Mouse (Mus musculus) thymus, adult 2 months (tissue): ENCODE measurements around the gene Zfp689. TPM values are rescaled to one million over a fixed set of nuclear protein-coding genes. Genes with fewer than 3 reads are reported as not detected.
"Not testable (repeated sequence)": the region's sequence is repeated elsewhere in the genome, so short reads cannot be mapped to it uniquely, and the experiment has no call there.

Source experiments
- DNase-seq: peaks from one replicate; pipeline ENCODE4 v3.0.0; 2021
- H3K27ac ChIP-seq: fragments of 200-500 bp; 2 replicates; pipeline ENCODE4 v1.5.1; 2012; ENCODE audit warnings: low read length, control low read depth; ENCODE audit not compliant: control insufficient read depth, insufficient read depth
- H3K27me3 ChIP-seq: fragments of 200-500 bp; 2 replicates; pipeline ENCODE4 v1.6.1; 2012; ENCODE audit warnings: mild to moderate bottlenecking, low read length, moderate library complexity, mixed read lengths; ENCODE audit not compliant: control insufficient read depth, insufficient read depth
- H3K36me3 ChIP-seq: fragments of 200-500 bp; 2 replicates; pipeline ENCODE4 v1.6.1; 2012; ENCODE audit warnings: mild to moderate bottlenecking, low read length, moderate library complexity; ENCODE audit not compliant: control insufficient read depth, insufficient read depth
- H3K4me1 ChIP-seq: fragments of 200-500 bp; replicated peaks from 2 replicates; pipeline ENCODE4 v1.6.1; 2012; ENCODE audit warnings: low read length; ENCODE audit not compliant: control insufficient read depth, insufficient read depth
- H3K4me3 ChIP-seq: fragments of 200-500 bp; 2 replicates; pipeline ENCODE4 v1.5.1; 2012; ENCODE audit warnings: mild to moderate bottlenecking, low read length, control low read depth, moderate library complexity; ENCODE audit not compliant: control insufficient read depth, insufficient read depth
- CTCF ChIP-seq: fragments of 200-500 bp; IDR thresholded peaks from 2 replicates; pipeline ENCODE4 v1.5.1; 2012; ENCODE audit warnings: mild to moderate bottlenecking, control low read depth, low read length, moderate library complexity, borderline replicate concordance; ENCODE audit not compliant: control insufficient read depth, poor library complexity, insufficient read depth; ENCODE audit errors: extremely low read depth
- POLR2A ChIP-seq: fragments of 200-500 bp; IDR thresholded peaks from 2 replicates; pipeline ENCODE4 v1.6.1; 2012; ENCODE audit warnings: mild to moderate bottlenecking, low read length, control low read depth, moderate library complexity; ENCODE audit not compliant: control insufficient read depth, poor library complexity, insufficient read depth; ENCODE audit errors: extremely low read depth
- WGBS: fragments of 180-500 bp; shearing (Covaris S2); methylation state at CpG from one replicate; pipeline ENCODE4 v1.1.7; 2018; 5-methylcytosine and 5-hydroxymethylcytosine counted together
- polyA plus RNA-seq: library from polyadenylated mRNA; depleted of rRNA; stranded (reverse); fragments of >200 nt; gene quantifications from 2 replicates; pipeline ENCODE4 v1.2.3, GENCODE M21; 2012; rRNA removed

The Zfp689 gene
- polyA plus RNA-seq: 8.1 and 9.4 TPM in 2 replicates

GRCm38 (mm10) chr7:127448521-127449300 lies at the start of gene Zfp689:
TSS of gene Zfp689 (minus strand) at chr7:127449158.
- no peaks in the 10 kb centered on the region for H3K36me3 ChIP-seq
- H3K27ac ChIP-seq: peak within 1 kb of the TSS; percentile 44
- H3K4me1 ChIP-seq: peaks cover 2% of the 10 kb centered on the region; the same call in 1 of the 2 replicates
- peak within 1 kb of the TSS; percentile 94 for H3K4me3 ChIP-seq
- H3K27me3 ChIP-seq: no peaks in the 10 kb centered on the region
- TF ChIP-seq POLR2A: peak; percentile 60
- TF ChIP-seq CTCF: peak; percentile 48; the same call in 1 of the 2 replicates
- under 1% methylated on average over 54 of the region's 54 CpGs for WGBS
- DNase-seq: peak; percentile 94

DNA sequence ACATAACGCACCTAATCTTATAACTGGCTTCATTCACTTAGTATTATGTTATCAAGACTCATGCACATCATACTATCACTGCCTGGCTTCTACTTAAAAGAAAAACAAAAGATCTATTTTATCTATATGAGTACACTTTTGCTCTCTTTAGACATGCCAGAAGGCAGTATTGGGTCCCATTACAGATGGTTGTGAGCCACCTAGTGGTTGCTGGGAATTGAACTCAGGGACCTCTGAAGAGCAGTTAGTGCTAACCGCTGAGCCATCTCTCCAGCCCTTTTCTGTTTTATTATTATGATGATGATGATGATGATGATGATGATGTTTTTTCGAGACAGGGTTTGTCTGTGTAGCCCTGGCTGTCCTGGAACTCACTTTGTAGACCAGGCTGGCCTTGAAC lies 49.4 kb upstream of the Zfp689 start:
- Histone ChIP-seq H3K4me1 (no peaks in the 10 kb centered on the region), H3K27me3 (no peaks in the 10 kb centered on the region), H3K36me3 (no peaks in the 10 kb centered on the region), H3K4me3 (no peak overlapping the region), H3K27ac (no peak overlapping the region)
- TF ChIP-seq POLR2A (no peak), CTCF (no peak)
- WGBS: 52% methylated on average over 3 of the region's 3 CpGs
- DNase-seq: peak; percentile 64

DNA sequence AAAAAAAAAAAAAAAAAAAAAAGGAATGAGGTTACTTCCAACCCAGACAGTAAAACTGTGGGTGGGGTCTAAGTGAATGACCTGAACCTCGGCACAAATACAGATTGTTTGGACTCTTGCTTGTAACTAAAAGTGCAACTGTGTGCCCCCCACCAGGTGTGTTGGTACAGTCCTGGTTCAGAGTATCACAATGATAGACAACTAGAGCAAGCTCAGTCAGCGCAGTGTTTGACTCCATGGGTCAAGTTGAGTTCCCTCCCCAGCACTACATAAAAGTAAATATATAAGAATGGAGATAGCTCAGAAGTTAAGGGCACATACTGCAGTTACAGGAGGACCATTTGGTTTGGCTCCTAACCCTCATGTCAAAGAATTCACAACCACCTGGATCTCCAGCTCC lies 48.4 kb upstream of the Zfp689 start:
- Histone ChIP-seq H3K27ac (no peak overlapping the region), H3K4me3 (no peak overlapping the region), H3K4me1 (no peaks in the 10 kb centered on the region), H3K36me3 (no peaks in the 10 kb centered on the region), H3K27me3 (no peaks in the 10 kb centered on the region)
- TF ChIP-seq CTCF (no peak), POLR2A (no peak)
- no peak for DNase-seq
- WGBS: 91% methylated on average over 2 of the region's 2 CpGs

DNA sequence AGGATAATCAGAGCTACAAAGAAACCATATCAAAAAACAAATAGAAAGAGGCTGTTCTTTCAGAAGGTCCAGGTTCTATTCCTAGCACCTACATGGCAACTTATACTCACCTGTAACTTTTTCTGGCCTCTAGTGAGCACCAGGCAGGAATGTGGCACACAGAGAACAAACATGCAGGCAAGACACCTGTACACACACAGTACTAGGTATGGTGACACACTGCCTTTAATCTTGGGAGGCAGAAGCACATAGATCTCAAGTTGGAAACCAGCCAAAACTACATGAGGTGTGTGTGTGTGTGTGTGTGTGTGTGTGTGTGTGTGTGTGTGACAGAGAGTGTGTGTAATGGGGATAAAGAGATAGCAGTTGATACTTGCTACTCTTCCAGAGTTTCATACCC lies 45.7 kb upstream of the Zfp689 start:
- H3K4me3 ChIP-seq: no peak overlapping the region
- TF ChIP-seq CTCF (no peak), POLR2A (no peak)
- peaks cover 20% of the 10 kb centered on the region for H3K36me3 ChIP-seq
- H3K27ac ChIP-seq: no peak overlapping the region
- H3K27me3 ChIP-seq: no peaks in the 10 kb centered on the region
- no peak for DNase-seq
- no peaks in the 10 kb centered on the region for H3K4me1 ChIP-seq

DNA sequence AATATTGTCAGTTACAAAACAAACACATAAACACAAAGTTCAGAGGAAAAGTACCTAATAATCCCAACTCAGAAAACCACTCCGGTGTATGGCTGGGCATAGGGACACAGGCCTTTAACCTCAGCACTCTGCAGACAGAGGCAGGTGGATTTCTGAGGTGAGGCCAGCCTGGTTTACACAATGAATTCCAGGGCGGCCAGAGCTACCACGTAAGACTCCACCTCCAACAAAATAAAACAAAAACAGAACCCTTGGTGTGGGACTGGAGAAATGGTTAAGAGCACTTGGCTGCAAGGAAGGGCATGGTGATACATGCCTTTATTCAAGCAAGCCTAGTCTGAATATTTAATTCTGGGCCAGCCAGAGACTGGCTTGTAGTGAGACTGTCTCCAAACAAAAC lies 42.9 kb upstream of the Zfp689 start:
- Histone ChIP-seq H3K27me3 (no peaks in the 10 kb centered on the region), H3K27ac (no peak overlapping the region), H3K4me1 (no peaks in the 10 kb centered on the region), H3K36me3 (peaks cover 46% of the 10 kb centered on the region), H3K4me3 (no peak overlapping the region)
- no peak for DNase-seq
- TF ChIP-seq CTCF: no peak
- TF ChIP-seq POLR2A: no peak
- 98% methylated on average over 3 of the region's 3 CpGs for WGBS

DNA sequence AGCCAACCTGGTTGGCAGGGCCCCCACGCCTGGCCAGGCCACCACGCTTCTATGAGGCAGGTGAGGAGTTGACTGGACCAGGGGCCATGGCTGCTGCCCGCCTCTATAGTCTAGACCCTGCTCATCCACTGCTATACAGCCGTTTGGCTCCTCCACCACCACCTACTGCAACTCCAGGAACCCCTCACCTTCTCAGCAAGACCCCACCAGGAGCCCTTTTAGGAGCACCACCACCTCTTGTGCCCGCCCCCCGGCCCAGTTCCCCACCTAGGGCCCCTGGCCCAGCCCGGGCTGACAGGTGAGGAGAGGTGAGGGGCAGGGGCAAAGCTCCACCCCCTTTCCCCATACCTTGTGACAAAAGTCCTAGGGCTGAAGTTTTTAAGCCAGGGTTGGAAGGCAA lies 41.0 kb upstream of the Zfp689 start:
- Histone ChIP-seq H3K27me3 (no peaks in the 10 kb centered on the region), H3K36me3 (peaks cover 64% of the 10 kb centered on the region), H3K4me1 (no peaks in the 10 kb centered on the region), H3K27ac (no peak overlapping the region), H3K4me3 (no peak overlapping the region)
- over 99% methylated on average over 7 of the region's 7 CpGs for WGBS
- no peak for TF ChIP-seq POLR2A
- TF ChIP-seq CTCF: no peak
- DNase-seq: no peak

- not testable (repeated sequence) for DNase-seq, H3K27me3 ChIP-seq, H3K4me3 ChIP-seq, H3K4me1 ChIP-seq, H3K27ac ChIP-seq
- WGBS: 91% methylated on average over 4 of the region's 5 CpGs
- H3K36me3 ChIP-seq: peaks cover 78% of the 10 kb centered on the region
These were observed 39.4 kb upstream of the Zfp689 start for GRCm38 (mm10) chr7:127488364-127488763.
